Mouse (Mus musculus) myocyte (in vitro differentiated cells): Measurements from ENCODE around the gene Erh.

ENCODE experiments used
- E2F4 ChIP-seq: IDR thresholded peaks from one replicate; pipeline ENCODE4 v1.6.1; 2011; ENCODE audit warnings: mild to moderate bottlenecking, control low read depth, moderate library complexity; ENCODE audit not compliant: insufficient read depth
- POLR2A ChIP-seq: IDR thresholded peaks from one replicate; pipeline ENCODE4 v1.6.1; 2011; ENCODE audit warnings: low read depth, mild to moderate bottlenecking, control low read depth, moderate library complexity; ENCODE audit not compliant: insufficient read length
- USF1 ChIP-seq: IDR thresholded peaks from one replicate; pipeline ENCODE4 v1.6.1; 2011; ENCODE audit warnings: low read depth, mild to moderate bottlenecking, control low read depth, moderate library complexity

DNA sequence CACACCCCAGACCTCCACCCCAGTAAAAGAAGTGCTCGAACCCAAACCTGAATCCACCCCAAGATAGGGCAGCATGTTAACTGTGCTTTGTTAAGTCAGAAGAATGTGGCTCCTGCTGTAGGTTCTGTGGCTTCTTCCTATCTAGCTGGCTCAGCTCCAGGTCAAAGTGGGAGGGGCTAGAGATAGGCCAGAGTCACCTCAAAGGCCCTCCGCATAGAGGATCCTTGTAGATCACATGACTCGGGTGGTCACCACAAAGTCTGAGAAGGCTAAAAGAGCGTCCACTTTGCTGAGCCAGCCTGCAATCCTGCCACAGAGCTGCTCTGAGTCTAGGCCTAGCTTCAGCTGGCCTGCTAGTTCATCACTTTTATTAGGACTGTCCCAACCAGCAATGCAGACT, 50.0 kb downstream of the Erh start:
- TF ChIP-seq POLR2A (no peak), USF1 (no peak), E2F4 (no peak)
